Mouse (Mus musculus): ENCODE results near the gene Parp8.

Parp8 gene

DNA sequence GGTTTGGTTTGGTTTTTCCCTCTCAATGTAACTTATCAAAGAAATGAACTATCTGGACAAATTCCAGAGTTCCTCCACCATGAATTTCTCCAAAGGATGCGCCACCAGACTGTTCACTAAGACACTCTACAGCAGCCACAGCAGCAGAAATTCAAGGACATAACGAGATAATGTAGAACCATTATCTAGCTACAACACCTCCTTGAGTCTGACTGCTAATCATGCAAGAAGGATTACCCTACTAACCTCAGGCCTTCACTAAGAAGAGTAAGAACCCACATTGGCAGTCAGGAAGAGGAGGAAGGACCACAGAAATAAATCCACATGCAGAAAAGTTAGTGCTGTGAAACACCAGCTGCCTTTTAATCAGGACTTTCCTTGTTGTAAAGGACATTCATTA, 11.8 kb downstream of the Parp8 start:
- DNase-seq = no peak

DNA sequence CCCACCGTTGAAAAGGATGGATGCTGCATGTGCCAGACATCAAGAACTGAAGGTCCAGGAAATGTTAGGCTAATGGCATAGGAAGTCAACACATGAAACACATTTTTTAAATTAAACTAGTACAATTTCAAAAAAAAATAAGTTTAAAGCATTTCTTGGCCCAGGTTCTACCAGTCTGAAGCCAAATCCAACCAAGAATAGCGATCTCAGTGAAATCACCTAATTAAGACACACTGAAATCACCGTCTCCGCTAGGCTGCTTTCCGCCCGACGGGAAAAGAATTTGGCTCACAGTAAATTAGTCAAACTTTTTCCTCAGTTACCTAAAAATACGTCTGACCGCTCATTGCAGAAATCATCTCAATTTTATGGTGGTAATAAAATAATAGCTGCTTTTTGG, 13.3 kb downstream of the Parp8 start:
- DNase-seq = no peak

DNA sequence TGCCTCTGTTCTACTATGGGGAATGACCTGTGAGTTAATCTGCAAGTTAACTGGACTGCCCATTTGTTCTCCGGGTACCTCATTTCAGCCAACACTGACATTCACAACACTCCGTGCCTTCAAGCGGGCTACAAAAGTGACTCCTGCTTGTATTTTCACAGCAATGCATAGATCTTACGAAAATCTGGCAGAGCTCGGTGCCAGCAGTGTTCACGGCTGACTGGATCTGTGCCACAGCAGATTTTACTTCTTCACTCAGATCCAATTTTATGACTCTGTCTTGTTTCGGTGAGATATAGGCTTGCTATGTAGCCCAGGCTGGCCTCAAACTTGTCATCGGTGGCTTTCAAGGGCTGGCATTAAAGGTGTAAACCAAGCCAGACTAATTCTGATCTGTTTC, 15.2 kb downstream of the Parp8 start:
- peak; percentile 42 for DNase-seq

DNA sequence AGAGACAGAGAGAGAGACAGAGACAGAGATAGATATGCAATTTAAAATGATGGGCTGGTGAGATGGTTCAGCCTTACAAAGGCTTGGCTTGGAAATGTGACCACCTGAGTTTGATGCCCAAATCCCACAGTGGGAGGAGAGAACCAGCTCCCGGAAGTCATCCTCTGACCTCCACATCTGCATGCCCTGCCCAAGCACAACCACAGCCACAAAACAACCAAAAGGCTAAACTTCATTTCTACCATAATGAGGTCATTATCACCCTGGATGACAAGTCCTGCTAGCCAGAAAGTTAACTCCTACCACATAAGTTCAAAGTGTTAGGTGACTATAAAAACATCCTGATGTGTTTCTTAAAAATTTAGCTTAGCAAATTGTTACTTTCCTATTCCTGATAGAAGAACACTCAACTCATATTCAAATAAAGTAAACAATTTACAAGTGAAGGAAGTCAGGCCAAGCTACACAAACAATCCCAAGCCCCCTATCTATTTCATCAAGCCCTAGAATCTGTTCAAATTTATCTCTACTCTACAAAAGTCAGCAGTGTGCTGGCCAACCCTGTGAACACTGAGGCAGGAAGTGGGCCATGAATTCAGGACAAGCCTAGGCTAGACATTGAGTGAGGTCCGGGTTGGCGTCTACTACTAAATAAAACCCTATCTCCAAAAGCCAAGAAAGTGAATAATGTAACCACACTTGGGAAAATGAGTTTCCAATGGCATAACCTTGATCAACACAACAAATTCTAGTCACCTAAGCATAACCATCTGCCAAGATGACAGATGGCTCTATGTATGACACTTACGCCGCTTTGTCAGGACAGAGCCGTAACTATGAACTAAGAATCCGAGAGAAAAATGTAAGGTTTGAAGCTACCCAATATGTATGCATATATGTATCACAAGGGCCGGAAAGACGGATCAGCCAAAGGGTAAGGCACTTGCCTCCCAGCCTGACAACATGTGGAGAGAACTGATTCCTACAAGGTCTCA, 17.0 kb downstream of the Parp8 start:
- no peak for DNase-seq

DNA sequence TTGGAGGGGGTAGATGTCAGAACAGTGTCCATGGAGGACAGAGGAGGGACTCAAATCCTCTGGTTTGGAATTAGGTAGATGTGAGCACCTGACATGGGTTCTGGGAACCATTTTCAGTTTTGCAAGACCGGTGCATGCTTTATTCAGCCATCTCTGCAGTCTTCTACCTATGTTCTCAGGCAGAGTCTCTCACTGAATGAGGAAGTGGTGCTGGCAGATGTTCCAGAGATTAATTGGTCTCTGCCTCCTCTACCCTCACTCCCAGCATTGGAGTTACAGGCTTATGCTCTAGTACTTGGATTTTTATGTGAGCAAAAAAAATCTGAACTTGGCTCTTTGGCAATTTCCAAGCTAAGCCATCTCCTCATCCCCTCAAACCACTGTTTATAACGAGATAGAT, 17.8 kb downstream of the Parp8 start:
- DNase-seq = no peak

GRCm38 (mm10) chr13:117006638-117007037, 18.7 kb downstream of the Parp8 start:
- no peak for DNase-seq

- no peak for DNase-seq
Observed at GRCm38 (mm10) chr13:117000493-117000892, 24.8 kb downstream of the Parp8 start.

DNA sequence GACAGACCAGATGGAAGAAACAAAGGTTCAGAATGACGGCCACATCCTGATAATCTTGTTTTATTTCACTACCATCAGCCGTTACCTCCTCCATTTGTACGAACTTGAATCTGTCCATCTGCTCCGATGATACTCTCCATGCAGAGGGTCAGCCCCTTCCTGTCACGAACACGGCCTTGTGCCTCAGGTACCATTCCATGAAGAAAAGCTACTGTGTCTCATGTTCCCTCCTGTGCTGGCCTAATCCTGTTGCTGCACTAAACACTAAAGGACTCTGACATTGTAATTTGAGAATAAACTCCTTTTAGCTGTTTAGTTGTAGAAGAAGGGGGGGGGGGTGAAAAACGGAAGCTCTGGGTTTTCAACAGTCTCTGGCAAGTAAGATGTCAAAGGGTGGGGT, 33.8 kb downstream of the Parp8 start:
- DNase-seq = no peak

- no peak for DNase-seq
Observed at GRCm38 (mm10) chr13:116990327-116990726, 35.0 kb downstream of the Parp8 start.

GRCm38 (mm10) chr13:116988706-116989105, 36.6 kb downstream of the Parp8 start:
- DNase-seq = no peak

DNA sequence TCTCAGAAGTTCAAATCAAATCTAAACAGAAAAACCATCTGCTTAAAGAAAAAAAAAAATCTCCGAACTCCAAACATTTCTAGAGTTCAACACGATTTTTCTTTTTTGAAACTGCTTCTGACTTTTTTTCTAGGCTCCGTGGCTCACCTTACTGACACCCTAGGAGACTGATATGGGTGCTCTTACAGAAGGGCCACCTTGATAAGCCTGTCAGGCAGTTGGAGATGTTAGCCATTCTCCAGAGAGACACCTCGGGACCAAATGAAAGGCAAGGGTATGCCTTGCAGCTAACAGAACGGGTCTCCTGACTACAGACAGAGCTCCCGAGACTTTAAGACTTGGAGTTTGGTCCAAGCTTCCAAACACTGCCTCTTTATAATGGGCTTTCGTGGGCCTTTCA, 37.1 kb downstream of the Parp8 start:
- no peak for DNase-seq

GRCm38 (mm10) chr13:116987284-116987683, 38.1 kb downstream of the Parp8 start:
- no peak for DNase-seq

DNA sequence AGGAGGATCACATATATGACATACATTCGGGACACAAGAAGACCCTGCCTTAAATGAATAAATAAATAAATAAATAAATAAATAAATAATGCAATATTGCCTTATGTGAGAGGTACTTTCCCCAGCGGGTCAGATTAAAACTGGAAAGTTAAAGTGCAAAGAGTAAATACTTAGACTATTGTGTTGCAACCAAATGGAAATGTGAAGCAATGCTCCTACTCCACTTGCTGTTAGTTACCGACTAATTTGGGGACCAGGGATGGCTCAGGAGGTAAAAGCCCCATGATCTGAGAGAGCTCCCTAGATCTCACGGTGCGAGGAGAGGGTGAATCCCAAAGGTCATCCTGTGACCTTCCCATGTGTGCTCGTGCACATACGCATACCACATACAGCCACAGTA, 38.7 kb downstream of the Parp8 start:
- DNase-seq = no peak

DNA sequence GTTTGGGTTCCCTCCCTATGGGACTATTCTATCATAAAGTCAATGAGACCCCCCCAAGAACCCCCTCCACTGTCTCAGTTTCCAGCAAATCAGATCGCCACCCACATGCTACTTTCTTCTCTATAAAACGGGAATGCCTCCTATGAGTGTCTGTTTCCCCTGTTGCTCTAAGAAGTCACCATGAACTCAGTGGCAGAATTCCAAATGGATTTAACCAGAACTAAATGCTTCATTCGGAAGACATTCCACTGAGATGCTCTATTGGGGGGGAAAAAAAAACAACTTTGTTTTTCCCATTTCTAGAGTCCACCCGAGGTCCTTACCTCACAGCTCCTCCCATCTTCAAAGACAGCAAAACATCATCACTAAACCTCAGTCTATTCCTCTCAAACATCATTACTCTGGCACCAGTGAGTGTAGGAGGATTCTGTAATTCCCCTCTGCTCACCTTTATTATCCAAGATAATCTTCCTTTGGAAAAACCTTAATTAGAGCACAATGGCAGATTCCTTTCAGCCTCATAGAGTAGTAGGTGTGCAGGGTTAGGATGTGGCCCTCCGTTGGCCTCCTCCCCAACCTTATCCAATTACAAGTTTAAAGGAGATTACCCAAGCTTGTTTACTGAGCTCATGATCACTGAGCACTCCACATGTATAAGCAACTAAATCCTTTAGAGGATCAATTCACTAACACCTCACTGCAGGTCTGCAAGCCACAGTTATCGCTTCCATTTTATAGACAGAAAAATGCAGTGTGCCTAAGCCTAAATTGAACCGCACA, 51.1 kb downstream of the Parp8 start:
- no peak for DNase-seq

- DNase-seq = no peak
Observed at GRCm38 (mm10) chr13:116973491-116973890, 51.8 kb downstream of the Parp8 start.

DNA sequence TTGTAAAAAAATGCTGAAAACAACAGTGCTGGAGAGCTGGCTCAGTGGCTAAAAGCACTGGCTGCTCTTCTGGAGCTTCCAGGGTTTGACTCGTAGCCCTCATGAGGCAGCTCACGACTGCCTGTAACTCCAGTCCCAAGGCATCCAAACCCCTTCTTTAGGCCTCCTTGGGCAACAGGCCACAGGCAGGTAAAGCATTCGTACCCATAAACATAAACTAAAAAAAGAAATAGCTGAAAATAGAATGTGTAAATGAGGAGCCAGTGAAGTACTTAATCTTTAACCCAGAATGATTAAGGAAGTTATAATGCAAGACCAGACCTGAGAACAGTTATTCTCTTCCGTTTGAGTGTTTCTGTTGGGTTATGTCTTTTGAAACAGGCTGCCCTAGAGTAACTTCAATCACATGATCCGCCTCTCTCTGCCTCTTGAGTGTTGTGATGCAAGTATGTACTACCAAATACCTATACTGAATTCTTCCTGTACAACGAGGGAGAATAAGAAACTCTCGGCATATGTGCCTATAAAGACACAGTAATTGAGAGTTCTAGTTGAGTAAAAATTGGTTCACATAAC, 53.2 kb downstream of the Parp8 start:
- no peak for DNase-seq

DNA sequence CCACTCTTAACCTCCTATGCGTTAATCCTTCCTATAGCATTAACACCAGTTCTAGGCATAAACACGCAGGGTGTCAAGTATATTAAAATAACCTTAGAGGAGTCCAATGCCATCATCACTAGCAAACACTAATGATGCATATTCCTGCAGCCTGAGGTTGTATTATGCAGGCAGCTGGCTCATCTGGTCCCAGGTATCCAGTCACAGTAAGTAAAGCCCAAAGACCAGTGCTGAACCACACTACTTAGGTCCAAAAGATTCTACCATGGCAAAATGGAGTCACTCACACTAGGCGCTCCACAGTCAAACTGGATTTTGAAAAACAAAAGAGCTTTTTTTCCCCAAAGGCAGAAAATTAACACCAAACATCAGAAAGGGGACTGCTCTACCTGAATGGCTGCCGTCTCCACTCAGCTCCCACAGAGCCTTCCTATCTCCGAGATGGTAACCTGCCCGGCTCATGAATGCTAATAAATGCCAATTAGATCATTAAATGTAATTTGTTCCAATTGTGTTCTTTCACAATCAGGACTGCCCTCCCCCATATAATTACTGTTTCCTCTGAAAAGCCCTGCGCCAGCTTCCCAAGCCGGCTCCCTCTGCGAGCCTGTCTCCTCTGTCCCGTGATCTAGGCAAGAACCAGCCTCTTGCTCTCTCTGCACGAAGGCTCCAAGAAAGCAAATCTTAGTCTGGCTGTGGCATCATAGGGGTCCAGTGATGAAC, 54.5 kb downstream of the Parp8 start:
- DNase-seq = no peak

GRCm38 (mm10) chr13:116969650-116970049, 55.7 kb downstream of the Parp8 start:
- DNase-seq = no peak

DNA sequence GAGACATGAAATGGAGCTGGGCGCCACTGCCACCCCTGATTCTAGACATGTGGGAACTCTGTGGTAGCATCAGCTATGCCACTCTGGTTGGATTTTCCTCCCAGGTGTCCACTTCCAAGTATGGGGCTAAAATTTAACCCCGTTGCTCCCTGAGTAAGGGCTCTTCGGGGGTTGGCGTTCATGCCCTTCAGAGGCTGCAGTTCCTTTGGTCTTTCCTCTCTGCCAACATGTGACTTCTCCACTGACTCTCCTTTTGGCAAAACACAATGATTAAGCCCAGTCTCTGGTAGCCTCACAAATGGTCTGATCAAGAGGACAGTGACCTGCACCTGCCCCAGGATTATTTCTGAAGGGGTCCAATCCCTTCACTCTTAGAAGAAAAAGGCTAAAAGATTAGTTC, 56.4 kb downstream of the Parp8 start:
- DNase-seq = no peak

GRCm38 (mm10) chr13:116967459-116967858, 57.9 kb downstream of the Parp8 start:
- DNase-seq = no peak

DNA sequence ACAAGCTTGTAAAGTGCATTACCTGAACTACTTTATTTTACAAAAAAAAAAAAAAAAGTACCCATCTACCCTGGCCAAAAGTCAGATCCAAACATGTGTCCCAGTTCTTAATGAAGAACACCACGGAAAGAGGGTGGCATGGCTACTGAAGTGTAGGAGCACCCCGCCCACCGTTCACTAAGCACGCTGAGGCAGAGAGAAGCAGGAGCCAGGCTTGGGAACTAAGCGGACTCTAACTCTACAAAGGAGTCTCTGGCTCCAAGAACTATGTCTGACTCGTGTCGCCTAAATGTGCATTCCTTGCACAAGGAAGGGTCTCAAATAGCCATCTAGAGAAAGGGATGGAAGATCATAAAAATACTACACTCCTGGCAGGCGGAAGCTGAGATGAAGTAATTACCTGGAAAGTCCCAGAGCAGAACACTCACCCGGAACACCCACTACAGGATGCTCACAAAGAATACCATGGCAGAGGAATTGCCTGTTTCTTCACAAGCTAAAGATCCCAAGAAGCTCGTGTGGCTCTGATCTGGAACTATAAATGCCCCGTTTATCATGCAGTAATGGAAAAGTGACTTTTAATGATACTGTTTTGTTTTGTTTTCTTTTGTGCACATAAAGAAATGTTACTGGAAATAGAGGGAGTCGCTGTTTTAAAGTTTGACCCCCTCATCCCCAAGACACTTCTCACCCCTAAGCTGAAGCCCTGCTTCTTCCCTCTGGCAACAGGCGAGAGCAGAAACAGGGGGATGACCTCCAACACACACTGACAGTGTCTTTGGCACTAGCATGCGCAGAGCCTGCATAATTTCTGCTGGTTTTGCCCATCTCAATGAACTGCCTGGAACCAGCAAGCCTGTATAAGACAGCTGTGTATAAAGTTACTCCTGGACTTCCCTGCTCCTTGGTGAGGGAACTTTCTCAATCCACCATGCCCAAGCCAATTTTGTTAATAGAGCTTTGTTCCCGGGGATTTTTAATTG, 62.6 kb downstream of the Parp8 start:
- DNase-seq = no peak

Data from right cerebral cortex, adult 18-20 months (tissue).